Mouse (Mus musculus) MEL (cell line): Measurements from ENCODE around the gene Dusp6.

Experiments used
- CHD1 ChIP-seq: IDR thresholded peaks from 2 replicates; pipeline ENCODE4 v1.6.1; 2012; ENCODE audit warnings: low read depth, mild to moderate bottlenecking, inconsistent platforms, low read length, improper control_type of control experiment
- CTCF ChIP-seq, 3 experiments: IDR thresholded peaks in 2 of 3; conservative IDR thresholded peaks in 1 of 3; 2 replicates each; pipeline ENCODE4 v1.5.1; 2011 to 2012; ENCODE audit warnings: low read length in 3 of 3, low read depth in 2 of 3, mild to moderate bottlenecking in 2 of 3, improper control_type of control experiment in 1 of 3, inconsistent platforms in 1 of 3, mixed read lengths in 1 of 3, moderate library complexity in 1 of 3; ENCODE audit not compliant: control insufficient read depth in 1 of 3, insufficient read depth in 1 of 3, poor library complexity in 1 of 3, severe bottlenecking in 1 of 3
- EP300 ChIP-seq, 2 experiments: IDR thresholded peaks; 2 replicates each; pipeline ENCODE4 v1.6.1; 2011; ENCODE audit warnings: improper control_type of control experiment in 2 of 2, low read length in 2 of 2, low read depth in 1 of 2, mild to moderate bottlenecking in 1 of 2
- GABPA ChIP-seq: IDR thresholded peaks from 2 replicates; pipeline ENCODE4 v1.6.1; 2012; ENCODE audit warnings: low read depth, mild to moderate bottlenecking, inconsistent platforms, low read length, improper control_type of control experiment, moderate library complexity
- GATA1 ChIP-seq: IDR thresholded peaks from 2 replicates; pipeline ENCODE4 v1.6.1; 2011; ENCODE audit warnings: low read depth, low read length, improper control_type of control experiment
- JUND ChIP-seq: IDR thresholded peaks from 2 replicates; pipeline ENCODE4 v1.6.1; 2011; ENCODE audit warnings: low read depth, mild to moderate bottlenecking, improper control_type of control experiment, low read length
- MAFK ChIP-seq: IDR thresholded peaks from 2 replicates; pipeline ENCODE4 v1.6.1; 2011; ENCODE audit warnings: low read depth, mild to moderate bottlenecking, low read length, improper control_type of control experiment, borderline replicate concordance
- MAX ChIP-seq: IDR thresholded peaks from 2 replicates; pipeline ENCODE4 v1.6.1; 2011; ENCODE audit warnings: low read length, improper control_type of control experiment
- MYC ChIP-seq: IDR thresholded peaks from 2 replicates; pipeline ENCODE4 v1.6.1; 2011; ENCODE audit warnings: low read depth, mild to moderate bottlenecking, low read length, improper control_type of control experiment, moderate library complexity
- NRF1 ChIP-seq: IDR thresholded peaks from 2 replicates; pipeline ENCODE4 v1.6.1; 2014; ENCODE audit warnings: low read depth, mild to moderate bottlenecking, inconsistent platforms, low read length, improper control_type of control experiment, moderate library complexity; ENCODE audit not compliant: poor library complexity, insufficient read depth, severe bottlenecking
- POLR2A ChIP-seq, 2 experiments: IDR thresholded peaks; 2 replicates each; pipeline ENCODE4 v1.6.1; 2011 to 2012; ENCODE audit warnings: low read length in 2 of 2, mild to moderate bottlenecking in 2 of 2, control low read depth in 1 of 2, improper control_type of control experiment in 1 of 2, low read depth in 1 of 2, moderate library complexity in 1 of 2; ENCODE audit not compliant: control insufficient read depth in 1 of 2, insufficient read depth in 1 of 2, poor library complexity in 1 of 2
- SIN3A ChIP-seq: IDR thresholded peaks from 2 replicates; pipeline ENCODE4 v1.6.1; 2012; ENCODE audit warnings: low read length, improper control_type of control experiment, inconsistent platforms
- UBTF ChIP-seq: IDR thresholded peaks from 2 replicates; pipeline ENCODE4 v1.6.1; 2012; ENCODE audit warnings: low read depth, mild to moderate bottlenecking, inconsistent platforms, low read length, improper control_type of control experiment, moderate library complexity, borderline replicate concordance; ENCODE audit not compliant: insufficient read depth
- ZC3H11A ChIP-seq: IDR thresholded peaks from 2 replicates; pipeline ENCODE4 v1.6.1; 2012; ENCODE audit warnings: low read depth, mild to moderate bottlenecking, inconsistent platforms, low read length, improper control_type of control experiment

DNA sequence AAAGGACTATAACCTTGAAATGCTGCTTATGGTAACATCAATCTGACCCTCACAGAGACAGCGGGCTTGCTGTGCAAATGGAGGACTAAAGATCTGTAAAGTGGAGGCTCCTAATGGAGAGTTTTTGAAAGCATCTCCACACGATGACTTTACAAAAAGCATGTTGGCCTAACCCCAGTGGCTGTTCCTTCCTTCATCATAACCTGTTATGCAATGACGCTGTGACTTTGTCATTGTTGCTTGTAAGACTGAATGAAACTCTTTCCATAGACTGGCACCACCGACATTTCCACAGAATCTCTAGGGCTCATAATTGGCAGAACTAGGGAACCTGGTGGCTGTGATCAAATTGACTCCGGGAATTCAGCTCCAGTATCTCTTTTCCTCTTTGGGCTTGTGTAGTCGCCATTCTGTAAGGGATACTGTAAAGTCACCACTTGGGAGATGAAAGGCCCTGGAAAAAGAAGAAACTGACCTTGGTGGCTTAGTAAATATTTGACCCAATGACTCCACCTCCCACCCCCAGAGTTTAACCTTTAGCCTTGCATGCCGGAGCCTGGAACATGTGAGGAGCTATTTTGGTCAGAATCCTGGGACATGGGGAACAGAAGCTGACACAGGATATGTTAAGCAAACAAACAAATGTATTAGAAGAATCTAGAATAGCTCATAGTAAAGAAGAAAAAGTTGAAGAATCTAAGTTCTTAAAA is 30.4 kb upstream of the Dusp6 start:
- no peak for TF ChIP-seq NRF1
- no peak for TF ChIP-seq CTCF (IDR thresholded peaks at IDR 0.05 in 2 of 3, conservative IDR thresholded peaks at IDR 0.05 in 1 of 3; ENCODE audit: control insufficient read depth in 1 of 3, insufficient read depth in 1 of 3, low read depth in 2 of 3, low read length in 3 of 3, poor library complexity in 1 of 3, severe bottlenecking in 1 of 3)
- no peak for TF ChIP-seq EP300 (IDR thresholded peaks at IDR 0.05; ENCODE audit: low read depth in 1 of 2, low read length in 2 of 2)
- no peak for TF ChIP-seq UBTF
- TF ChIP-seq MYC, result no peak
- TF ChIP-seq JUND, result no peak
- no peak for TF ChIP-seq POLR2A (IDR thresholded peaks at IDR 0.05; ENCODE audit: control insufficient read depth in 1 of 2, insufficient read depth in 1 of 2, low read depth in 1 of 2, low read length in 2 of 2, poor library complexity in 1 of 2)
- TF ChIP-seq GATA1, result no peak
- no peak for TF ChIP-seq CHD1
- no peak for TF ChIP-seq GABPA
- TF ChIP-seq ZC3H11A, result no peak
- no peak for TF ChIP-seq MAFK
- TF ChIP-seq MAX, result no peak
- no peak for TF ChIP-seq SIN3A
